Mouse (Mus musculus) gastrocnemius, postnatal 25 days (tissue): ENCODE measurements around the gene Lce1l. TPM values are rescaled to one million over a fixed set of nuclear protein-coding genes. Genes with fewer than 3 reads are reported as not detected.
"Not testable (repeated sequence)": the region's sequence is repeated elsewhere in the genome, so short reads cannot be mapped to it uniquely, and the experiment has no call there.

Experiments
- DNase-seq: peaks from one replicate; pipeline ENCODE4 v3.0.0; 2022
- long read RNA-seq, 2 experiments: library from polyadenylated mRNA; stranded (forward); transcript quantifications; one replicate each; pipeline ENCODE4 v2.0.0; 2021
- total RNA-seq, 2 experiments: library from RNA; stranded (reverse); gene quantifications; 1 replicate in 1 of 2; 2 replicates in 1 of 2; pipeline ENCODE4 v1.2.3; 2021

Lce1l gene
- total RNA-seq = not detected
- long read RNA-seq, experiment 1 = 0 reads
- long read RNA-seq, experiment 2 = 0 reads

GRCm38 (mm10) chr3:92851186-92851585 is at the start of gene Lce1l:
TSS of gene Lce1l (minus strand) at chr3:92851286.
- no peak for DNase-seq

GRCm38 (mm10) chr3:92894489-92894888 is 43.4 kb upstream of the Lce1l start:
- no peak for DNase-seq

GRCm38 (mm10) chr3:92894063-92894462 is 43.0 kb upstream of the Lce1l start:
- no peak for DNase-seq

GRCm38 (mm10) chr3:92874180-92874579 is 23.1 kb upstream of the Lce1l start:
- no peak for DNase-seq

GRCm38 (mm10) chr3:92870116-92870515 is 19.0 kb upstream of the Lce1l start, which contains the start of gene 2310050C09Rik:
TSS of gene 2310050C09Rik (minus strand) at chr3:92870216.
- DNase-seq = no peak

GRCm38 (mm10) chr3:92827108-92827507 is 24.0 kb downstream of the Lce1l start, which contains the start of gene Kprp:
TSS of gene Kprp (minus strand) at chr3:92827247.
- no peak for DNase-seq

GRCm38 (mm10) chr3:92825808-92826207 is 25.3 kb downstream of the Lce1l start:
- DNase-seq = no peak

GRCm38 (mm10) chr3:92816036-92816435 is 35.0 kb downstream of the Lce1l start:
- not testable (repeated sequence) for DNase-seq

- DNase-seq = no peak
Measured at GRCm38 (mm10) chr3:92815581-92815980, 35.5 kb downstream of the Lce1l start.

- DNase-seq = no peak
Measured at GRCm38 (mm10) chr3:92807791-92808190, 43.3 kb downstream of the Lce1l start, which contains the start of gene Lce1k. TSS of gene Lce1k (minus strand) at chr3:92807891.

Other genes starting within 250 kb of the Lce1l start
- not detected for gene 2210017I01Rik, start 243.8 kb downstream of the Lce1l start, total RNA-seq
- gene Lce6a, start 229.6 kb downstream of the Lce1l start, total RNA-seq = not detected
- gene Lce1a1, start 203.0 kb downstream of the Lce1l start, total RNA-seq = not detected
- gene Lce1b, start 194.4 kb downstream of the Lce1l start, total RNA-seq = not detected
- gene Lce1a2, start 181.0 kb downstream of the Lce1l start, total RNA-seq = not detected
- gene Lce1c, start 172.0 kb downstream of the Lce1l start, total RNA-seq = not detected
- not detected for gene Lce1d, start 164.1 kb downstream of the Lce1l start, total RNA-seq
- gene Lce1e, start 142.2 kb downstream of the Lce1l start, total RNA-seq = not detected
- not detected for gene Lce1f, start 130.9 kb downstream of the Lce1l start, total RNA-seq
- gene Gm38119, start 112.2 kb downstream of the Lce1l start, total RNA-seq = not detected
- not detected for gene Lce1g, start 98.9 kb downstream of the Lce1l start, total RNA-seq
- gene Lce1h, start 86.2 kb downstream of the Lce1l start, total RNA-seq = not detected
- gene Lce1i, start 72.4 kb downstream of the Lce1l start, total RNA-seq = not detected
- not detected for gene Lce1j, start 60.8 kb downstream of the Lce1l start, total RNA-seq
- not detected for gene Lce1k, start 43.4 kb downstream of the Lce1l start, total RNA-seq
- gene Kprp, start 24.0 kb downstream of the Lce1l start, total RNA-seq = not detected
- gene 2310050C09Rik, start 18.9 kb upstream of the Lce1l start, total RNA-seq = not detected
- not detected for gene Lce3a, start 74.9 kb upstream of the Lce1l start, total RNA-seq
- not detected for gene Lce3b, start 81.7 kb upstream of the Lce1l start, total RNA-seq
- not detected for gene Lce3c, start 93.2 kb upstream of the Lce1l start, total RNA-seq
- gene Lce3d, start 106.1 kb upstream of the Lce1l start, total RNA-seq = not detected
- gene Lce3e, start 115.8 kb upstream of the Lce1l start, total RNA-seq = not detected
- not detected for gene Lce3f, start 140.9 kb upstream of the Lce1l start, total RNA-seq
- gene Crct1, start 164.4 kb upstream of the Lce1l start, total RNA-seq = not detected
- gene Lce1m, start 167.8 kb upstream of the Lce1l start, total RNA-seq = not detected
- not detected for gene Gm4858, start 217.5 kb upstream of the Lce1l start, total RNA-seq